Mouse (Mus musculus) right cerebral cortex, postnatal 25 days (tissue): ENCODE results near the gene Ptch1.

Experiments
- DNase-seq: peaks from one replicate; pipeline ENCODE4 v3.0.0; 2022

Gene Ptch1

GRCm38 (mm10) chr13:63562972-63563780 is 10.2 kb downstream of the Ptch1 start:
- peak; percentile 77 for DNase-seq

- no peak for DNase-seq
These were observed 11.0 kb downstream of the Ptch1 start for GRCm38 (mm10) chr13:63562141-63562971.

GRCm38 (mm10) chr13:63558297-63558890 is 15.0 kb downstream of the Ptch1 start:
- no peak for DNase-seq

GRCm38 (mm10) chr13:63556431-63556830 is 17.0 kb downstream of the Ptch1 start:
- no peak for DNase-seq

- DNase-seq: no peak
These were observed 17.5 kb downstream of the Ptch1 start for GRCm38 (mm10) chr13:63555885-63556284.

- DNase-seq: no peak
These were observed 18.8 kb downstream of the Ptch1 start for GRCm38 (mm10) chr13:63554569-63554968.

- DNase-seq: no peak
These were observed 20.0 kb downstream of the Ptch1 start for GRCm38 (mm10) chr13:63553436-63553835.

GRCm38 (mm10) chr13:63552291-63552932 is 21.0 kb downstream of the Ptch1 start:
- DNase-seq: peak; percentile 75

- no peak for DNase-seq
These were observed 21.7 kb downstream of the Ptch1 start for GRCm38 (mm10) chr13:63551552-63552290.

- no peak for DNase-seq
These were observed 23.0 kb downstream of the Ptch1 start for GRCm38 (mm10) chr13:63550367-63550766.

- no peak for DNase-seq
These were observed 24.2 kb downstream of the Ptch1 start for GRCm38 (mm10) chr13:63549210-63549609.

- DNase-seq: no peak
These were observed 24.8 kb downstream of the Ptch1 start for GRCm38 (mm10) chr13:63548571-63548970.

GRCm38 (mm10) chr13:63545291-63545690 is 28.1 kb downstream of the Ptch1 start:
- no peak for DNase-seq

- no peak for DNase-seq
These were observed 28.5 kb downstream of the Ptch1 start for GRCm38 (mm10) chr13:63544967-63545253.

GRCm38 (mm10) chr13:63544119-63544966 is 29.1 kb downstream of the Ptch1 start:
- DNase-seq: no peak

- no peak for DNase-seq
These were observed 29.9 kb downstream of the Ptch1 start for GRCm38 (mm10) chr13:63543459-63543858.

- DNase-seq: no peak
These were observed 30.5 kb downstream of the Ptch1 start for GRCm38 (mm10) chr13:63542796-63543384.

GRCm38 (mm10) chr13:63541510-63541909 is 31.9 kb downstream of the Ptch1 start:
- DNase-seq: no peak

- no peak for DNase-seq
These were observed 32.8 kb downstream of the Ptch1 start for GRCm38 (mm10) chr13:63540584-63540983.

GRCm38 (mm10) chr13:63534981-63535380 is 38.4 kb downstream of the Ptch1 start:
- DNase-seq: no peak

GRCm38 (mm10) chr13:63530857-63531256 is 42.5 kb downstream of the Ptch1 start:
- DNase-seq: no peak
